8 mouse cellular contexts compared by ENCODE assay signal in genomic region chr4:32240457-32241030, GRCm38 (mm10). TPM values are rescaled to one million over a fixed set of nuclear protein-coding genes. Genes with fewer than 3 reads are reported as not detected.
DNase-seq lines count a peak whose midpoint lies in the region; ATAC-seq lines count a peak whose summit lies in the region.

No protein-coding gene starts in this region.

- ATAC-seq in CD4-positive, CD25-positive, alpha-beta regulatory T cell, adult 4 months: no peak
- ATAC-seq in megakaryocyte, adult 5-6 weeks (ENCODE audit: poor library complexity, severe bottlenecking): no peak
- ATAC-seq in liver, embryonic 11.5 days (replicated peaks; ENCODE audit: low FRiP score): no peak
- ATAC-seq in stomach, embryonic 16.5 days (ENCODE audit: insufficient read depth, low FRiP score): no peak
- ATAC-seq in cerebellum, adult (ENCODE audit: insufficient number of reproducible peaks, low FRiP score, low TSS enrichment): no peak

- peaks cover 86% of the 10 kb centered on the region for H3K27me3 ChIP-seq in megakaryocyte, embryonic 14.5 days (replicated peaks)
- peaks cover 23% of the 10 kb centered on the region for H3K27me3 ChIP-seq in liver, embryonic 11.5 days (replicated peaks; ENCODE audit: control insufficient read depth, insufficient read depth, low read length)
- H3K27me3 ChIP-seq in stomach, embryonic 16.5 days (ENCODE audit: control insufficient read depth, insufficient read depth, low read length): no peaks in the 10 kb centered on the region; the same call in 1 of the 2 replicates

- DNase-seq in CD4-positive, CD25-positive, alpha-beta regulatory T cell, adult 2 months (ENCODE audit: low read depth, low spot score): peak; percentile 51
- DNase-seq in liver, embryonic 11.5 days (ENCODE audit: low spot score): no peak
- DNase-seq in left cerebral cortex, adult 9 months (ENCODE audit: low spot score in 2 of 2): no peak

- no peaks in the 10 kb centered on the region for H3K36me3 ChIP-seq in megakaryocyte, embryonic 14.5 days (replicated peaks; ENCODE audit: low read length)
- H3K36me3 ChIP-seq in liver, embryonic 11.5 days (ENCODE audit: control insufficient read depth, insufficient read depth, low read length): no peaks in the 10 kb centered on the region
- no peaks in the 10 kb centered on the region for H3K36me3 ChIP-seq in stomach, embryonic 16.5 days (ENCODE audit: control insufficient read depth, insufficient read depth, low read length)

- H3K9ac ChIP-seq in liver, embryonic 11.5 days (ENCODE audit: low read depth, low read length): no peak overlapping the region
- no peak overlapping the region for H3K9ac ChIP-seq in stomach, embryonic 16.5 days (ENCODE audit: low read length)

- peak overlapping the region; percentile 74 for H3K4me3 ChIP-seq in megakaryocyte, embryonic 14.5 days (replicated peaks)
- peak overlapping the region; percentile 85; the same call in 1 of the 2 replicates for H3K4me3 ChIP-seq in liver, embryonic 11.5 days (ENCODE audit: low read depth, low read length)
- peak overlapping the region; percentile 68; the same call in 1 of the 2 replicates for H3K4me3 ChIP-seq in stomach, embryonic 16.5 days (replicated peaks; ENCODE audit: low read length)

- H3K4me2 ChIP-seq in liver, embryonic 11.5 days: peak overlapping the region; percentile 92
- peak overlapping the region; percentile 93 for H3K4me2 ChIP-seq in stomach, embryonic 16.5 days (ENCODE audit: low read depth, low read length)

- H3K9me3 ChIP-seq in megakaryocyte, embryonic 14.5 days: no peaks in the 10 kb centered on the region
- H3K9me3 ChIP-seq in liver, embryonic 11.5 days (ENCODE audit: control insufficient read depth, low read length): no peaks in the 10 kb centered on the region
- H3K9me3 ChIP-seq in stomach, embryonic 16.5 days (replicated peaks; ENCODE audit: control insufficient read depth, low read length): no peaks in the 10 kb centered on the region

- no peak overlapping the region for H3K27ac ChIP-seq in liver, embryonic 11.5 days (ENCODE audit: low read depth, low read length)
- no peak overlapping the region for H3K27ac ChIP-seq in stomach, embryonic 16.5 days (ENCODE audit: low read length)

- H3K4me1 ChIP-seq in megakaryocyte, embryonic 14.5 days: peaks cover 17% of the 10 kb centered on the region
- peaks cover 18% of the 10 kb centered on the region for H3K4me1 ChIP-seq in liver, embryonic 11.5 days (replicated peaks; ENCODE audit: control insufficient read depth, insufficient read depth, low read length)
- H3K4me1 ChIP-seq in stomach, embryonic 16.5 days (ENCODE audit: control insufficient read depth, insufficient read depth, low read length): peaks cover 15% of the 10 kb centered on the region

- 25% methylated on average over 9 of the region's 9 CpGs for WGBS in liver, embryonic 11.5 days
- WGBS in stomach, embryonic 16.5 days: 28% methylated on average over 9 of the region's 9 CpGs

RNA-seq across cellular contexts. Expression of gene Bach2, which starts 1.9 kb away (rescaled TPM):
- 10 to 100 TPM; 21.5 to 23.6 TPM for polyA plus RNA-seq in CD4-positive, CD25-positive, alpha-beta regulatory T cell, adult 4 months (2017; shearing (Covaris generic))
- 0.27 TPM in 1 of 2 replicates, not detected in the other for polyA plus RNA-seq in megakaryocyte, embryonic 14.5 days (2012; ENCODE audit: insufficient read depth, low replicate concordance)
- 3.3 and 3.6 TPM in 2 replicates for total RNA-seq in megakaryocyte, adult 5-6 weeks (2015)
- total RNA-seq in megakaryocyte, adult 5-6 weeks (2017): 0.99 and 1.2 TPM in 2 replicates
- 3.7 and 4.8 TPM in 2 replicates for polyA plus RNA-seq in liver, embryonic 11.5 days (2014; fragmentation: Nextera tagmentation; extraction: Ambion mirVana)
- 3.5 and 3.9 TPM in 2 replicates for polyA plus RNA-seq in stomach, embryonic 16.5 days (2015; fragmentation: Nextera tagmentation; extraction: Ambion mirVana)
